Mouse (Mus musculus): ENCODE results near the gene Map4k3.
"Not testable (repeated sequence)": the region's sequence is repeated elsewhere in the genome, so short reads cannot be mapped to it uniquely, and the experiment has no call there.

Map4k3 gene

GRCm38 (mm10) chr17:80564611-80564924 lies 163.7 kb downstream of the Map4k3 start:
- peak; percentile 60 for DNase-seq (ENCODE audit: low spot score)

GRCm38 (mm10) chr17:80563762-80564610 lies 164.3 kb downstream of the Map4k3 start:
- peak; percentile 44 for DNase-seq (ENCODE audit: low spot score)

GRCm38 (mm10) chr17:80562792-80563191 lies 165.5 kb downstream of the Map4k3 start:
- no peak for DNase-seq (ENCODE audit: low spot score)

- peak; percentile 80 for DNase-seq (ENCODE audit: low spot score)
These were observed 167.4 kb downstream of the Map4k3 start for GRCm38 (mm10) chr17:80560669-80561401.

GRCm38 (mm10) chr17:80559745-80560144 lies 168.5 kb downstream of the Map4k3 start:
- no peak for DNase-seq (ENCODE audit: low spot score)

GRCm38 (mm10) chr17:80559050-80559449 lies 169.2 kb downstream of the Map4k3 start:
- DNase-seq (ENCODE audit: low spot score), result no peak

GRCm38 (mm10) chr17:80558583-80558982 lies 169.7 kb downstream of the Map4k3 start:
- DNase-seq (ENCODE audit: low spot score), result no peak

GRCm38 (mm10) chr17:80557461-80557860 lies 170.8 kb downstream of the Map4k3 start:
- DNase-seq (ENCODE audit: low spot score), result no peak

- peak; percentile 85 for DNase-seq (ENCODE audit: low spot score)
These were observed 174.7 kb downstream of the Map4k3 start for GRCm38 (mm10) chr17:80553318-80554270.

- no peak for DNase-seq (ENCODE audit: low spot score)
These were observed 175.6 kb downstream of the Map4k3 start for GRCm38 (mm10) chr17:80552653-80553052.

- no peak for DNase-seq (ENCODE audit: low spot score)
These were observed 177.3 kb downstream of the Map4k3 start for GRCm38 (mm10) chr17:80550981-80551380.

GRCm38 (mm10) chr17:80546846-80547245 lies 181.4 kb downstream of the Map4k3 start:
- no peak for DNase-seq (ENCODE audit: low spot score)

GRCm38 (mm10) chr17:80546227-80546626 lies 182.1 kb downstream of the Map4k3 start:
- DNase-seq (ENCODE audit: low spot score), result no peak

- no peak for DNase-seq (ENCODE audit: low spot score)
These were observed 184.6 kb downstream of the Map4k3 start for GRCm38 (mm10) chr17:80543646-80544045.

- no peak for DNase-seq (ENCODE audit: low spot score)
These were observed 191.1 kb downstream of the Map4k3 start for GRCm38 (mm10) chr17:80537136-80537535.

GRCm38 (mm10) chr17:80535633-80536032 lies 192.7 kb downstream of the Map4k3 start:
- DNase-seq (ENCODE audit: low spot score), result no peak

- DNase-seq (ENCODE audit: low spot score), result not testable (repeated sequence)
These were observed 196.9 kb downstream of the Map4k3 start for GRCm38 (mm10) chr17:80531351-80531750.
